Mouse (Mus musculus) liver, adult 2 months (tissue): Measurements from ENCODE around the gene Ddr2. TPM values are rescaled to one million over a fixed set of nuclear protein-coding genes. Genes with fewer than 3 reads are reported as not detected.

Experiments used
- DNase-seq: peaks from one replicate; pipeline ENCODE4 v3.0.0-alpha.2; 2011; ENCODE audit warnings: low read depth, low spot score; ENCODE audit errors: extremely low read depth
- H3K27ac ChIP-seq: fragments of 200-500 bp; replicated peaks from 2 replicates; pipeline ENCODE4 v1.5.1; 2012; ENCODE audit warnings: low read depth, mild to moderate bottlenecking, control low read depth, inconsistent platforms, low read length; ENCODE audit not compliant: insufficient read depth
- H3K27me3 ChIP-seq: fragments of 200-500 bp; 2 replicates; pipeline ENCODE4 v1.6.1; 2012; ENCODE audit warnings: mild to moderate bottlenecking, moderate library complexity, low read length, inconsistent platforms; ENCODE audit not compliant: control insufficient read depth, insufficient read depth
- H3K36me3 ChIP-seq: fragments of 200-500 bp; 2 replicates; pipeline ENCODE4 v1.6.1; 2012; ENCODE audit warnings: low read length, inconsistent platforms; ENCODE audit not compliant: control insufficient read depth, insufficient read depth
- H3K4me1 ChIP-seq: fragments of 200-500 bp; 2 replicates; pipeline ENCODE4 v1.6.1; 2011; ENCODE audit warnings: low read length; ENCODE audit not compliant: control insufficient read depth, insufficient read depth
- H3K4me3 ChIP-seq: fragments of 200-500 bp; 2 replicates; pipeline ENCODE4 v1.5.1; 2011; ENCODE audit warnings: low read depth, mild to moderate bottlenecking, control low read depth, low read length, moderate library complexity; ENCODE audit not compliant: insufficient read depth
- H3K79me2 ChIP-seq: fragments of 200-500 bp; 2 replicates; pipeline ENCODE4 v1.6.1; 2012; ENCODE audit warnings: inconsistent platforms, mild to moderate bottlenecking, low read length, moderate library complexity; ENCODE audit not compliant: control insufficient read depth, insufficient read depth
- H3K9ac ChIP-seq: fragments of 200-500 bp; 2 replicates; pipeline ENCODE4 v1.6.1; 2012; ENCODE audit warnings: low read depth, mild to moderate bottlenecking, control low read depth, inconsistent platforms, low read length
- CTCF ChIP-seq: fragments of 200-500 bp; IDR thresholded peaks from 2 replicates; pipeline ENCODE4 v1.5.1; 2011; ENCODE audit warnings: low read depth, low read length, control low read depth
- POLR2A ChIP-seq: fragments of 200-500 bp; IDR thresholded peaks from 2 replicates; pipeline ENCODE4 v1.6.1; 2011; ENCODE audit warnings: low read length, control low read depth; ENCODE audit not compliant: insufficient read depth; ENCODE audit errors: extremely low read depth
- WGBS: fragments of 180-500 bp; shearing (Covaris S2); methylation state at CpG from one replicate; pipeline ENCODE4 v1.1.7; 2018; 5-methylcytosine and 5-hydroxymethylcytosine counted together
- polyA plus RNA-seq: library from polyadenylated mRNA; depleted of rRNA; stranded (reverse); fragments of >200 nt; gene quantifications from 2 replicates; pipeline ENCODE4 v1.2.3, GENCODE M21; 2012
- total RNA-seq: library from RNA; depleted of rRNA; stranded (reverse); fragments of >200 nt; gene quantifications from 2 replicates; pipeline ENCODE4 v1.2.3, GENCODE M21; 2014

The Ddr2 gene
- total and polyA plus RNA-seq, 2 experiments: 1.4 to 3.0 TPM

- no peaks in the 10 kb centered on the region for H3K79me2 ChIP-seq
- no peak for TF ChIP-seq POLR2A
- TF ChIP-seq CTCF: no peak
- DNase-seq: no peak
- 81% methylated on average over 12 of the region's 12 CpGs for WGBS
- H3K9ac ChIP-seq: no peak overlapping the region
- no peaks in the 10 kb centered on the region for H3K27me3 ChIP-seq
- H3K36me3 ChIP-seq: no peaks in the 10 kb centered on the region
- no peak overlapping the region for H3K27ac ChIP-seq
- no peaks in the 10 kb centered on the region for H3K4me1 ChIP-seq
- H3K4me3 ChIP-seq: no peak overlapping the region
These were observed 26.3 kb downstream of the Ddr2 start for GRCm38 (mm10) chr1:170084151-170084796.

GRCm38 (mm10) chr1:170080907-170081306 is 29.7 kb downstream of the Ddr2 start:
- Histone ChIP-seq H3K79me2 (no peaks in the 10 kb centered on the region), H3K27ac (no peak overlapping the region), H3K36me3 (no peaks in the 10 kb centered on the region), H3K9ac (no peak overlapping the region), H3K27me3 (no peaks in the 10 kb centered on the region), H3K4me1 (no peaks in the 10 kb centered on the region), H3K4me3 (no peak overlapping the region)
- no peak for DNase-seq
- TF ChIP-seq POLR2A (no peak), CTCF (no peak)
- WGBS: 81% methylated on average over 1 of the region's 1 CpGs

- no peak for TF ChIP-seq POLR2A
- no peak for TF ChIP-seq CTCF
- 78% methylated on average over 2 of the region's 2 CpGs for WGBS
These were observed 31.1 kb downstream of the Ddr2 start for GRCm38 (mm10) chr1:170079465-170079864.

GRCm38 (mm10) chr1:170076339-170076738 is 34.2 kb downstream of the Ddr2 start:
- Histone ChIP-seq H3K79me2 (no peaks in the 10 kb centered on the region), H3K4me3 (no peak overlapping the region), H3K4me1 (no peaks in the 10 kb centered on the region), H3K9ac (no peak overlapping the region), H3K36me3 (no peaks in the 10 kb centered on the region), H3K27me3 (no peaks in the 10 kb centered on the region), H3K27ac (no peak overlapping the region)
- no peak for DNase-seq
- WGBS: 79% methylated on average over 5 of the region's 5 CpGs
- TF ChIP-seq CTCF: no peak
- no peak for TF ChIP-seq POLR2A

More at GRCm38 (mm10) chr1:170079465-170079864, 31.1 kb downstream of the Ddr2 start:
- no peak for DNase-seq
- no peaks in the 10 kb centered on the region for H3K79me2 ChIP-seq
- H3K4me3 ChIP-seq: no peak overlapping the region
- H3K4me1 ChIP-seq: no peaks in the 10 kb centered on the region
- H3K27ac ChIP-seq: no peak overlapping the region
- no peaks in the 10 kb centered on the region for H3K36me3 ChIP-seq
- no peaks in the 10 kb centered on the region for H3K27me3 ChIP-seq
- H3K9ac ChIP-seq: no peak overlapping the region

GRCm38 (mm10) chr1:170073768-170074167 is 36.8 kb downstream of the Ddr2 start:
- no peaks in the 10 kb centered on the region for H3K79me2 ChIP-seq
- no peaks in the 10 kb centered on the region for H3K36me3 ChIP-seq
- no peak overlapping the region for H3K9ac ChIP-seq
- TF ChIP-seq POLR2A (no peak), CTCF (no peak)
- H3K27ac ChIP-seq: no peak overlapping the region
- H3K4me1 ChIP-seq: no peaks in the 10 kb centered on the region
- DNase-seq: no peak
- no peaks in the 10 kb centered on the region for H3K27me3 ChIP-seq
- H3K4me3 ChIP-seq: no peak overlapping the region
- 84% methylated on average over 8 of the region's 8 CpGs for WGBS

GRCm38 (mm10) chr1:170069143-170069542 is 41.4 kb downstream of the Ddr2 start:
- Histone ChIP-seq H3K27me3 (no peaks in the 10 kb centered on the region), H3K79me2 (no peaks in the 10 kb centered on the region), H3K36me3 (no peaks in the 10 kb centered on the region), H3K9ac (no peak overlapping the region), H3K27ac (no peak overlapping the region), H3K4me1 (no peaks in the 10 kb centered on the region), H3K4me3 (no peak overlapping the region)
- TF ChIP-seq POLR2A (no peak), CTCF (no peak)
- DNase-seq: no peak
- WGBS: 84% methylated on average over 5 of the region's 5 CpGs
